Mouse (Mus musculus) liver, postnatal 0 days (tissue): ENCODE results near the gene Mdh1b.

ENCODE experiments used
- CTCF ChIP-seq: sonication (generic); IDR thresholded peaks from 2 replicates; pipeline ENCODE4 v1.5.1; 2016; ENCODE audit warnings: antibody characterized with exemption, low read depth
- EP300 ChIP-seq: IDR thresholded peaks from 2 replicates; pipeline ENCODE4 v1.6.1; 2016; ENCODE audit warnings: antibody characterized with exemption, low read depth, mild to moderate bottlenecking

DNA sequence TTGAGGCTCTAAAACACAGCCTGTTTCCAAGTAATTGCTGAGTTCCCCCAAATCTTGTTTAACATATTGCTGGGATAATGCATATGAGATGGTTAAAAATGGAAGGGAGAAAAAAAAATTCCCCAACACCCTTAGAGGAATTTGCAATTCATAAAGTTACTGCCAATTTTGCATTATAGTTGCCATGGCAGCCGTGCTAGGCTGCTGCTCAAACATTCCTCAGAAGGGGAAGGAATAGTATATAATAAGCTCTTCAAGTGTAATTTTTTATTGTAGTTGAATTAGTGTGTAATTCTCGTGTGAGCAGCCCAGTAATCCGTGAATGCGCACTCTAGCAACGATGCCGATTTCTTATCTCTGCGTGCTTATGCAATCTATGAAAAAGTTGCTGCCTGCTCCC is 40.2 kb upstream of the Mdh1b start:
- TF ChIP-seq CTCF (no peak), EP300 (no peak)
